Mouse (Mus musculus) spleen, adult 12 weeks (tissue): ENCODE results near the gene Col4a1.
A peak's percentile ranks its signal among the peaks of the same experiment; 100 is the strongest.

Experiments
- DNase-seq: peaks from one replicate; pipeline ENCODE4 v3.0.0; 2022; ENCODE audit warnings: low spot score

Col4a1 gene

GRCm38 (mm10) chr8:11227421-11227820 lies 85.2 kb downstream of the Col4a1 start:
- no peak for DNase-seq

- no peak for DNase-seq
Measured at GRCm38 (mm10) chr8:11225577-11226434, 86.8 kb downstream of the Col4a1 start.

- no peak for DNase-seq
Measured at GRCm38 (mm10) chr8:11224178-11224577, 88.4 kb downstream of the Col4a1 start.

- DNase-seq: no peak
Measured at GRCm38 (mm10) chr8:11221353-11221752, 91.3 kb downstream of the Col4a1 start.

- DNase-seq: no peak
Measured at GRCm38 (mm10) chr8:11219282-11219681, 93.3 kb downstream of the Col4a1 start.

- no peak for DNase-seq
Measured at GRCm38 (mm10) chr8:11215231-11215630, 97.4 kb downstream of the Col4a1 start.

GRCm38 (mm10) chr8:11206509-11206908 lies 106.1 kb downstream of the Col4a1 start:
- no peak for DNase-seq

- DNase-seq: no peak
Measured at GRCm38 (mm10) chr8:11205532-11205931, 107.1 kb downstream of the Col4a1 start.

GRCm38 (mm10) chr8:11203260-11204110 lies 109.1 kb downstream of the Col4a1 start:
- DNase-seq: no peak

- DNase-seq: no peak
Measured at GRCm38 (mm10) chr8:11198650-11199049, 114.0 kb downstream of the Col4a1 start.

- no peak for DNase-seq
Measured at GRCm38 (mm10) chr8:11197988-11198387, 114.6 kb downstream of the Col4a1 start.

GRCm38 (mm10) chr8:11197261-11197660 lies 115.4 kb downstream of the Col4a1 start:
- no peak for DNase-seq

GRCm38 (mm10) chr8:11192719-11193324 lies 119.8 kb downstream of the Col4a1 start:
- no peak for DNase-seq

GRCm38 (mm10) chr8:11187581-11188271 lies 124.9 kb downstream of the Col4a1 start:
- DNase-seq: peak; percentile 29

GRCm38 (mm10) chr8:11186456-11186855 lies 126.2 kb downstream of the Col4a1 start:
- DNase-seq: no peak

- no peak for DNase-seq
Measured at GRCm38 (mm10) chr8:11185672-11186071, 127.0 kb downstream of the Col4a1 start.

GRCm38 (mm10) chr8:11183611-11184031 lies 129.0 kb downstream of the Col4a1 start:
- no peak for DNase-seq

- no peak for DNase-seq
Measured at GRCm38 (mm10) chr8:11182606-11183005, 130.0 kb downstream of the Col4a1 start.

GRCm38 (mm10) chr8:11182148-11182484 lies 130.5 kb downstream of the Col4a1 start:
- DNase-seq: no peak

GRCm38 (mm10) chr8:11181420-11182147 lies 131.0 kb downstream of the Col4a1 start:
- DNase-seq: no peak

- DNase-seq: no peak
Measured at GRCm38 (mm10) chr8:11179869-11180268, 132.8 kb downstream of the Col4a1 start.
